8 mouse cellular contexts compared by ENCODE assay signal in genomic region chr11:101552476-101553300, GRCm38 (mm10). TPM values are rescaled to one million over a fixed set of nuclear protein-coding genes. Genes with fewer than 3 reads are reported as not detected.
DNase-seq lines count a peak whose midpoint lies in the region; ATAC-seq lines count a peak whose summit lies in the region.

No protein-coding gene starts in this region.

- DNase-seq in CD4-positive, CD25-positive, alpha-beta regulatory T cell, adult 2 months (ENCODE audit: low read depth, low spot score) = peak; percentile 98
- peak; percentile 99 for DNase-seq in brain, embryonic 18.5 days (ENCODE audit: low read depth, low spot score)
- DNase-seq in kidney, postnatal 10 days = peak; percentile 97
- peak; percentile 98 to 99 for DNase-seq in natural killer cell, adult 2 months (ENCODE audit: low spot score in 2 of 2)
- DNase-seq in telencephalon, adult 2 months (ENCODE audit: low read depth, low spot score) = peak; percentile 100

- peak overlapping the region; percentile 72 for H3K4me3 ChIP-seq in heart, embryonic 13.5 days
- peak overlapping the region; percentile 74 for H3K4me3 ChIP-seq in liver, embryonic 12.5 days

- peaks cover 37% of the 10 kb centered on the region for H3K36me3 ChIP-seq in heart, embryonic 13.5 days
- H3K36me3 ChIP-seq in liver, embryonic 12.5 days = peaks cover 50% of the 10 kb centered on the region

- H3K27me3 ChIP-seq in heart, embryonic 13.5 days (replicated peaks) = no peaks in the 10 kb centered on the region
- no peaks in the 10 kb centered on the region for H3K27me3 ChIP-seq in liver, embryonic 12.5 days (replicated peaks)

- H3K9ac ChIP-seq in heart, embryonic 13.5 days = peak overlapping the region; percentile 91
- peak overlapping the region; percentile 89 for H3K9ac ChIP-seq in liver, embryonic 12.5 days

- ATAC-seq in erythroid progenitor cell, adult 5-6 weeks (replicated peaks; ENCODE audit: low FRiP score, poor library complexity, severe bottlenecking) = peak; percentile 85
- peak; percentile 95 for ATAC-seq in heart, embryonic 13.5 days (ENCODE audit: extremely low read depth, insufficient number of reproducible peaks, low FRiP score, low TSS enrichment)
- peak; percentile 94 for ATAC-seq in liver, embryonic 12.5 days

- peak overlapping the region; percentile 94 for H3K27ac ChIP-seq in heart, embryonic 13.5 days (replicated peaks)
- peak overlapping the region; percentile 93 for H3K27ac ChIP-seq in liver, embryonic 12.5 days

- H3K9me3 ChIP-seq in heart, embryonic 13.5 days = no peaks in the 10 kb centered on the region
- H3K9me3 ChIP-seq in liver, embryonic 12.5 days (replicated peaks) = no peaks in the 10 kb centered on the region

- WGBS in heart, embryonic 13.5 days = under 1% methylated on average over 37 of the region's 37 CpGs
- WGBS in liver, embryonic 12.5 days (ENCODE audit: insufficient replicate concordance) = under 1% methylated on average over 37 of the region's 37 CpGs

- H3K4me2 ChIP-seq in heart, embryonic 13.5 days = peak overlapping the region; percentile 83
- H3K4me2 ChIP-seq in liver, embryonic 12.5 days = peak overlapping the region; percentile 85

- peaks cover 24% of the 10 kb centered on the region for H3K4me1 ChIP-seq in heart, embryonic 13.5 days
- peaks cover 34% of the 10 kb centered on the region for H3K4me1 ChIP-seq in liver, embryonic 12.5 days

RNA-seq across cellular contexts. Expression of gene Nbr1, which starts 0.7 kb away (rescaled TPM):
- total RNA-seq in erythroid progenitor cell, adult 5-6 weeks (2015; ENCODE audit: low replicate concordance) = 108 and 112 TPM in 2 replicates
- total RNA-seq in erythroid progenitor cell, adult 5-6 weeks (2017; ENCODE audit: low replicate concordance) = 82.8 and 107 TPM in 2 replicates
- polyA plus RNA-seq in heart, embryonic 13.5 days (2015; fragmentation: Nextera tagmentation; extraction: Ambion mirVana) = 54.9 and 55.3 TPM in 2 replicates
- 45.1 and 47.9 TPM in 2 replicates for polyA plus RNA-seq in liver, embryonic 12.5 days (2016; fragmentation: Nextera tagmentation; extraction: Ambion mirVana)

RNA-seq across cellular contexts. Expression of gene Brca1, which starts 0.9 kb away (rescaled TPM):
- 85.1 and 137 TPM in 2 replicates for total RNA-seq in erythroid progenitor cell, adult 5-6 weeks (2015; ENCODE audit: low replicate concordance)
- total RNA-seq in erythroid progenitor cell, adult 5-6 weeks (2017; ENCODE audit: low replicate concordance) = 153 and 177 TPM in 2 replicates
- polyA plus RNA-seq in heart, embryonic 13.5 days (2015; fragmentation: Nextera tagmentation; extraction: Ambion mirVana) = 5.5 and 7.0 TPM in 2 replicates
- polyA plus RNA-seq in liver, embryonic 12.5 days (2016; fragmentation: Nextera tagmentation; extraction: Ambion mirVana) = 17.2 and 17.4 TPM in 2 replicates

RNA-seq across cellular contexts. Expression of gene Tmem106a, which starts 29.4 kb away (rescaled TPM):
- total RNA-seq in erythroid progenitor cell, adult 5-6 weeks (2015; ENCODE audit: low replicate concordance) = 13.7 and 22.2 TPM in 2 replicates
- total RNA-seq in erythroid progenitor cell, adult 5-6 weeks (2017; ENCODE audit: low replicate concordance) = 2.6 and 3.0 TPM in 2 replicates
- 4.0 and 4.4 TPM in 2 replicates for polyA plus RNA-seq in heart, embryonic 13.5 days (2015; fragmentation: Nextera tagmentation; extraction: Ambion mirVana)
- polyA plus RNA-seq in liver, embryonic 12.5 days (2016; fragmentation: Nextera tagmentation; extraction: Ambion mirVana) = 5.0 and 5.3 TPM in 2 replicates

RNA-seq across cellular contexts. Expression of gene Gm11634, which starts 46.4 kb away (rescaled TPM):
- not detected in 2 replicates for total RNA-seq in erythroid progenitor cell, adult 5-6 weeks (2015; ENCODE audit: low replicate concordance)
- total RNA-seq in erythroid progenitor cell, adult 5-6 weeks (2017; ENCODE audit: low replicate concordance) = not detected in 2 replicates
- not detected in 2 replicates for polyA plus RNA-seq in heart, embryonic 13.5 days (2015; fragmentation: Nextera tagmentation; extraction: Ambion mirVana)
- not detected in 2 replicates for polyA plus RNA-seq in liver, embryonic 12.5 days (2016; fragmentation: Nextera tagmentation; extraction: Ambion mirVana)

Comparison
In these comparisons a context has a peak if more than half of its experiments do, and no peak if none do; other contexts are left out.
1. Peak in every context shown above with its lines: DNase-seq, ATAC-seq, H3K4me3 ChIP-seq and H3K27ac ChIP-seq.